Mouse (Mus musculus) kidney, embryonic 14.5 days (tissue): ENCODE measurements around the gene Btk. TPM values are rescaled to one million over a fixed set of nuclear protein-coding genes. Genes with fewer than 3 reads are reported as not detected.

Experiments
- ATAC-seq: fragments of 200-750 bp; cut with Nextera tagmentation; 2 replicates; pipeline ENCODE4 v1.8.0; 2017; ENCODE audit warnings: moderate number of reproducible peaks, mild to moderate bottlenecking, moderate TSS enrichment, moderate library complexity; ENCODE audit not compliant: low FRiP score, low TSS enrichment
- H3K27ac ChIP-seq: fragments of 300-500 bp; sonication (generic); 2 replicates; pipeline ENCODE4 v1.5.1; 2014; ENCODE audit warnings: low read depth, mild to moderate bottlenecking, low read length, moderate library complexity, mixed read lengths
- H3K27me3 ChIP-seq: fragments of 300-500 bp; sonication (generic); 2 replicates; pipeline ENCODE4 v1.6.1; 2014; ENCODE audit warnings: mild to moderate bottlenecking, low read length; ENCODE audit not compliant: control insufficient read depth, insufficient read depth
- H3K36me3 ChIP-seq: fragments of 300-500 bp; sonication (generic); 2 replicates; pipeline ENCODE4 v1.6.1; 2014; ENCODE audit warnings: low read length, mixed read lengths; ENCODE audit not compliant: control insufficient read depth, insufficient read depth
- H3K4me1 ChIP-seq: fragments of 300-500 bp; sonication (generic); 2 replicates; pipeline ENCODE4 v1.6.1; 2014; ENCODE audit warnings: low read length, mixed read lengths; ENCODE audit not compliant: control insufficient read depth, insufficient read depth
- H3K4me2 ChIP-seq: fragments of 300-500 bp; sonication (generic); replicated peaks from 2 replicates; pipeline ENCODE4 v1.6.1; 2014; ENCODE audit warnings: low read depth, mild to moderate bottlenecking, low read length
- H3K4me3 ChIP-seq: fragments of 300-500 bp; sonication (generic); 2 replicates; pipeline ENCODE4 v1.5.1; 2014; ENCODE audit warnings: mild to moderate bottlenecking, low read length
- H3K9ac ChIP-seq: fragments of 300-500 bp; sonication (generic); 2 replicates; pipeline ENCODE4 v1.6.1; 2014; ENCODE audit warnings: low read depth, mild to moderate bottlenecking, low read length, moderate library complexity
- H3K9me3 ChIP-seq: fragments of 300-500 bp; sonication (generic); 2 replicates; pipeline ENCODE4 v1.6.1; 2016; ENCODE audit warnings: low read length; ENCODE audit not compliant: control insufficient read depth
- WGBS: fragments of 180-500 bp; shearing (Covaris S2); extraction: QIAGEN DNeasy Blood & Tissue Kit; methylation state at CpG from one replicate; pipeline ENCODE4 v1.1.7; 2014; 5-methylcytosine and 5-hydroxymethylcytosine counted together
- polyA plus RNA-seq: library from polyadenylated mRNA; unstranded; fragments of >200 nt; fragmentation: Nextera tagmentation; extraction: Ambion mirVana; gene quantifications from 2 replicates; pipeline ENCODE4 v1.2.1, GENCODE M21; 2014

Gene Btk
- polyA plus RNA-seq, result 0.31 and 0.41 TPM in 2 replicates

- Histone ChIP-seq H3K9ac (no peak within 1 kb of the TSS), H3K4me1 (no peaks in the 10 kb centered on the region), H3K27me3 (no peaks in the 10 kb centered on the region), H3K4me2 (no peak within 1 kb of the TSS), H3K27ac (no peak within 1 kb of the TSS), H3K4me3 (no peak within 1 kb of the TSS), H3K36me3 (peaks cover 2% of the 10 kb centered on the region; the same call in 1 of the 2 replicates), H3K9me3 (no peaks in the 10 kb centered on the region)
- no peak for ATAC-seq
- WGBS, result 84% methylated on average over 11 of the region's 11 CpGs
These were observed at the start of gene Btk for GRCm38 (mm10) chrX:134582888-134583669. Btk (minus strand) TSS chrX:134583570.

- ATAC-seq, result no peak
- WGBS, result 90% methylated on average over 5 of the region's 5 CpGs
- no peaks in the 10 kb centered on the region for H3K9me3 ChIP-seq
These were observed 49.3 kb upstream of the Btk start for GRCm38 (mm10) chrX:134632710-134633109.

DNA sequence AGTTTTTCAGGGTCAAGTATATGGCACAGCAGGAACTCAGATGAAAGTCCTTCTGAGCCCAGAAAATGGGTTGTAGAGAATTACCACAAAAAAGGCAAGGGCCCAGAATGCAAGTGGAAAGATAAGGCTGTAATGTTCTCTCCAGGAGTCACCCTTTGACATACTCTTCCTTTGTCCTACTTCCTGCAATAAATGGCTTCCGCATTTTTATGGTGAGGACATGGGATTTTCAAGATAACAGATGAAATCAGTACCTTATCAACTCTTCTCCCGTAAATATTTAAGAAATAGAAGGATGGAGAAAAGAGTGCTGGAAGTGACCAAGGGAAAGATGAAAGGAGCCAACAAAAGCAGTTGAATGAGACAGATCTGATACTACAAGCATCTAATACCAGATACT is 44.8 kb upstream of the Btk start:
- Histone ChIP-seq H3K4me2 (no peak overlapping the region), H3K4me1 (no peaks in the 10 kb centered on the region), H3K27me3 (no peaks in the 10 kb centered on the region), H3K27ac (no peak overlapping the region), H3K9me3 (no peaks in the 10 kb centered on the region), H3K36me3 (no peaks in the 10 kb centered on the region), H3K4me3 (no peak overlapping the region), H3K9ac (no peak overlapping the region)
- WGBS, result 72% methylated on average over 2 of the region's 2 CpGs
- ATAC-seq, result no peak

More at GRCm38 (mm10) chrX:134632710-134633109, 49.3 kb upstream of the Btk start:
- Histone ChIP-seq H3K4me2 (no peak overlapping the region), H3K27me3 (no peaks in the 10 kb centered on the region), H3K36me3 (no peaks in the 10 kb centered on the region), H3K27ac (no peak overlapping the region), H3K4me1 (no peaks in the 10 kb centered on the region), H3K4me3 (no peak overlapping the region), H3K9ac (no peak overlapping the region)

GRCm38 (mm10) chrX:134623350-134623749 is 40.0 kb upstream of the Btk start:
- Histone ChIP-seq H3K27me3 (no peaks in the 10 kb centered on the region), H3K4me1 (no peaks in the 10 kb centered on the region), H3K27ac (no peak overlapping the region), H3K4me2 (no peak overlapping the region), H3K9me3 (no peaks in the 10 kb centered on the region), H3K9ac (no peak overlapping the region), H3K4me3 (no peak overlapping the region), H3K36me3 (no peaks in the 10 kb centered on the region)
- no peak for ATAC-seq
- WGBS, result 70% methylated on average over 4 of the region's 4 CpGs

DNA sequence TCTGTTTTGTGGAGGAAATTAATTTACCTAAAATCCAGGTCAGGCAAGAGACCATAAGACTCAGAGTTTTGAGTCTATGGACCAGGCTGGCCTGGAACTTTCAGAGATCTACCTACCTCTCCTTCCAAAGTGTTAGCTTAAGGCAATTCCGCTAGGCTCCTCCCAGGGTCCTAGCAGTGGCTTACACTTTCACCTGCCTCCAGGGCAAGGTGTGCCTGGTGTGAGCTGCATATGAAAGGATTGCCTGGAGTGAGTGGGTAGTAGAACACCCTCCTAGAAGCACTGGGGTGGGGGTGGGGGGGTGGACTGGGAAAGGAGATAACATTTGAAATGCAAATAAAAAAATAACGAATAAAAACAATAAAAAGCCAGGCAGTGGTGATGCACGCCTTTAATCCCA is 38.3 kb upstream of the Btk start:
- Histone ChIP-seq H3K36me3 (no peaks in the 10 kb centered on the region), H3K27ac (no peak overlapping the region), H3K4me3 (no peak overlapping the region), H3K4me1 (no peaks in the 10 kb centered on the region), H3K27me3 (no peaks in the 10 kb centered on the region), H3K4me2 (no peak overlapping the region), H3K9me3 (no peaks in the 10 kb centered on the region), H3K9ac (no peak overlapping the region)
- no peak for ATAC-seq
- 76% methylated on average over 3 of the region's 3 CpGs for WGBS

GRCm38 (mm10) chrX:134620254-134620865 is 37.0 kb upstream of the Btk start:
- WGBS, result 65% methylated on average over 8 of the region's 8 CpGs
- Histone ChIP-seq H3K4me3 (no peak overlapping the region), H3K9me3 (no peaks in the 10 kb centered on the region), H3K4me1 (no peaks in the 10 kb centered on the region), H3K4me2 (no peak overlapping the region), H3K9ac (no peak overlapping the region), H3K27me3 (no peaks in the 10 kb centered on the region), H3K27ac (no peak overlapping the region), H3K36me3 (no peaks in the 10 kb centered on the region)
- ATAC-seq, result no peak

DNA sequence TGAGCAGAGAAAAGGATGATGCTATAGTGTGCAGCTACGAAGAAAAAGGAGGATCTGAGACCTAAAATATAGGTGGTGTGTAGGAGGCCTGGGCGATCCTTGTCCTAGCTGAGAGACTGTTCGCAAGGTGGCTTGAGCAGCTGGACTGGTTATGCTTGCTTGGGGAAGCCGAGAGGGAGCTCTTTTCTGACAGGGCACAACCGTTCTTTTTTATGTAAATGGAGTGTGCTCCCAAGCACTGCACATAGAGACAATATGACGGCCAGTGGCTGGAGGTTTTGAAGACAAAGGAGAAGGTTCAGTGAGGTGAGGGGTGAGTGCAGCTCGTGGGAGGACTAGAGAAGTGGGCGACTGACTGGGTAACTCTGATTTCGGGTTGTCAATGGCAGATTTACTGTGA is 36.3 kb upstream of the Btk start:
- no peak overlapping the region for H3K9ac ChIP-seq
- H3K9me3 ChIP-seq, result no peaks in the 10 kb centered on the region
- H3K36me3 ChIP-seq, result no peaks in the 10 kb centered on the region
- no peak for ATAC-seq
- 52% methylated on average over 9 of the region's 9 CpGs for WGBS
- H3K27ac ChIP-seq, result no peak overlapping the region
- no peak overlapping the region for H3K4me2 ChIP-seq
- H3K4me3 ChIP-seq, result no peak overlapping the region
- no peaks in the 10 kb centered on the region for H3K4me1 ChIP-seq
- no peaks in the 10 kb centered on the region for H3K27me3 ChIP-seq

- H3K4me3 ChIP-seq, result no peak overlapping the region
- no peak overlapping the region for H3K9ac ChIP-seq
- no peaks in the 10 kb centered on the region for H3K4me1 ChIP-seq
- no peaks in the 10 kb centered on the region for H3K36me3 ChIP-seq
- WGBS, result 63% methylated on average over 2 of the region's 2 CpGs
- no peak overlapping the region for H3K27ac ChIP-seq
- H3K27me3 ChIP-seq, result no peaks in the 10 kb centered on the region
- no peak for ATAC-seq
- H3K4me2 ChIP-seq, result no peak overlapping the region
- no peaks in the 10 kb centered on the region for H3K9me3 ChIP-seq
These were observed 30.9 kb upstream of the Btk start for GRCm38 (mm10) chrX:134614306-134614705.

DNA sequence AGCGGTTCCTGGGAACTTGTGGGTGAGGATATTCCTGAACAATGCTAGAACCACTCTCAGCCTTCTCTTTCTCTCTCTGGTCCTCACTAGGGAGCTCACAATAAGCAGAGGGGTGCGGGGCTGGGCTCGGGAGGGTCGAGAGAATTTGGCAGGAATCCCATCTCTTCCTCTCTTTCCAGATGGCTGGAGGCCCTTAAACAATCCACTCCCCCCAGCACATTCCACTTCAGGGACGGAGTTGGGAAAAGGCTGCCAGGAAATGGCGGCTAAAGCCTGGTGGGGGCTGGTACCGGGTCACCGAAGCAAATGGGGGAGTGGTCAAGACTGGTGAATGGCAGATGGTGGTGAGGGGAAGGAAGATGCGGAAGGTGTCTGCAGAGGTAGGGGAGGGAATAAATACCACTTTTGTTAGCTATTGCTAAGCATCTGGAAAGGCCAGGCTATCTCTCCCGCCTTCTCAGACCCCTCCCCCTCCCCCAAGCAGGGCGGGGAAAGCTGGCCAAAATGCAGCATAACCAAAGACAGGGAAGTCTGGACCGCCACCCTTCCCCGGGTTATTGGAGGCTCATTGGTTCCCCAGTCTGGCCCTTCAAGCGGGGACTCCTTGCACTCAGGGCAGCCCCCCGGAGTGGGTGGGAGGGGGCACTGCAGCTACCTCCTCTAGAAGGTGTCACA is 29.1 kb upstream of the Btk start:
- 16% methylated on average over 15 of the region's 15 CpGs for WGBS
- H3K4me3 ChIP-seq, result peak overlapping the region; percentile 23
- no peaks in the 10 kb centered on the region for H3K9me3 ChIP-seq
- H3K9ac ChIP-seq, result peak overlapping the region; percentile 34; the same call in 1 of the 2 replicates
- H3K4me1 ChIP-seq, result no peaks in the 10 kb centered on the region
- no peaks in the 10 kb centered on the region for H3K27me3 ChIP-seq
- peak; percentile 93 for ATAC-seq
- peak overlapping the region; percentile 42 for H3K4me2 ChIP-seq
- no peaks in the 10 kb centered on the region for H3K36me3 ChIP-seq
- peak overlapping the region; percentile 85 for H3K27ac ChIP-seq
